Comparison of ENCODE assay signal across 8 mouse cellular contexts in genomic region chr2:136387181-136388131, GRCm38 (mm10). TPM values are rescaled to one million over a fixed set of nuclear protein-coding genes. Genes with fewer than 3 reads are reported as not detected.
DNase-seq lines count a peak whose midpoint lies in the region; ATAC-seq and TF ChIP-seq lines count a peak whose summit lies in the region.

TSS of gene Pak7 (minus strand) at chr2:136387967.

- peak; percentile 98 for ATAC-seq in hindbrain, embryonic 14.5 days (ENCODE audit: low FRiP score)
- ATAC-seq in neural tube, embryonic 13.5 days (ENCODE audit: low read depth), result peak; percentile 98

- H3K4me2 ChIP-seq in hindbrain, embryonic 14.5 days (replicated peaks), result peak within 1 kb of the TSS; percentile 68
- H3K4me2 ChIP-seq in neural tube, embryonic 13.5 days, result peak within 1 kb of the TSS; percentile 61

- H3K4me3 ChIP-seq in ES-E14 (ENCODE audit: insufficient read depth in 1 of 2, low read depth in 1 of 2, low read length in 2 of 2, poor library complexity in 1 of 2, severe bottlenecking in 1 of 2), result peak within 1 kb of the TSS; percentile 65 to 83
- peak within 1 kb of the TSS; percentile 48 for H3K4me3 ChIP-seq in embryonic fibroblast, embryonic 13.5 days (ENCODE audit: insufficient read depth, low read length)
- H3K4me3 ChIP-seq in hindbrain, embryonic 14.5 days (replicated peaks; ENCODE audit: low read length), result peak within 1 kb of the TSS; percentile 73
- peak within 1 kb of the TSS; percentile 75 for H3K4me3 ChIP-seq in neural tube, embryonic 13.5 days

- peak; percentile 40 for DNase-seq in ES-E14 (ENCODE audit: low read depth, low spot score)
- DNase-seq in adrenal gland, postnatal 25 days, result peak; percentile 5
- peak; percentile 82 for DNase-seq in hindbrain, embryonic 14.5 days (ENCODE audit: low spot score)
- peak; percentile 76 to 81 for DNase-seq in left cerebral cortex, postnatal 36 days (ENCODE audit: low spot score in 2 of 2)
- no peak for DNase-seq in c-Kit-positive CD71-positive TER-119-positive erythroid progenitor cells, embryonic 14.5 days (ENCODE audit: low spot score)
- DNase-seq in T-cell, adult 2 months (ENCODE audit: low spot score), result no peak

- TF ChIP-seq POLR2A in embryonic fibroblast, embryonic 13.5 days (IDR thresholded peaks at IDR 0.05; ENCODE audit: low read depth, low read length), result no peak

- H3K4me1 ChIP-seq in ES-E14 (ENCODE audit: control insufficient read depth in 2 of 2, insufficient read depth in 2 of 2, low read length in 2 of 2, poor library complexity in 1 of 2), result no peaks in the 10 kb centered on the region
- no peaks in the 10 kb centered on the region for H3K4me1 ChIP-seq in embryonic fibroblast, embryonic 13.5 days (ENCODE audit: control insufficient read depth, insufficient read depth, low read length)
- H3K4me1 ChIP-seq in hindbrain, embryonic 14.5 days (replicated peaks; ENCODE audit: control insufficient read depth, insufficient read depth, low read length), result peaks cover 24% of the 10 kb centered on the region
- H3K4me1 ChIP-seq in neural tube, embryonic 13.5 days (replicated peaks), result peaks cover 27% of the 10 kb centered on the region

- no peaks in the 10 kb centered on the region for H3K9me3 ChIP-seq in ES-E14 (ENCODE audit: control insufficient read depth, insufficient read depth, low read depth, low read length)
- H3K9me3 ChIP-seq in hindbrain, embryonic 14.5 days (ENCODE audit: control insufficient read depth, low read length), result no peaks in the 10 kb centered on the region
- no peaks in the 10 kb centered on the region for H3K9me3 ChIP-seq in neural tube, embryonic 13.5 days

- no peaks in the 10 kb centered on the region for H3K36me3 ChIP-seq in ES-E14 (ENCODE audit: control insufficient read depth, insufficient read depth, low read length, poor library complexity, severe bottlenecking)
- H3K36me3 ChIP-seq in hindbrain, embryonic 14.5 days (replicated peaks; ENCODE audit: control insufficient read depth, insufficient read depth), result no peaks in the 10 kb centered on the region
- no peaks in the 10 kb centered on the region for H3K36me3 ChIP-seq in neural tube, embryonic 13.5 days

- in situ Hi-C loops in ES-E14 (cut with MboI; ENCODE audit: low sequenced_read_pairs in 2 of 2, unreplicated experiment in 2 of 2), result no loop called here

- H3K9ac ChIP-seq in ES-E14 (ENCODE audit: insufficient read depth, low read depth, low read length, poor library complexity, severe bottlenecking), result peak within 1 kb of the TSS; percentile 12
- H3K9ac ChIP-seq in hindbrain, embryonic 14.5 days, result peak within 1 kb of the TSS; percentile 93
- peak within 1 kb of the TSS; percentile 91 for H3K9ac ChIP-seq in neural tube, embryonic 13.5 days

- TF ChIP-seq CTCF in embryonic fibroblast, embryonic 13.5 days (IDR thresholded peaks at IDR 0.05; ENCODE audit: borderline replicate concordance, insufficient read depth, low read length), result no peak; the same call in 1 of the 2 replicates

- H3K27me3 ChIP-seq in hindbrain, embryonic 14.5 days (ENCODE audit: control insufficient read depth, insufficient read depth, low read length), result no peaks in the 10 kb centered on the region
- no peaks in the 10 kb centered on the region for H3K27me3 ChIP-seq in neural tube, embryonic 13.5 days

- intact Hi-C loops in left cerebral cortex, postnatal 36 days (cut with DNase I), result loop anchor here (5.0 kb wide), 2 partner anchors 60 to 235 kb away; no protein-coding TSS in a partner anchor

- under 1% methylated on average over 39 of the region's 39 CpGs for WGBS in hindbrain, embryonic 14.5 days
- WGBS in neural tube, embryonic 13.5 days, result 0% methylated on average over 39 of the region's 39 CpGs

- no peak within 1 kb of the TSS for H3K27ac ChIP-seq in ES-E14 (ENCODE audit: insufficient read depth, low read depth, low read length, poor library complexity, severe bottlenecking)
- H3K27ac ChIP-seq in embryonic fibroblast, embryonic 13.5 days (ENCODE audit: insufficient read depth, low read length), result no peak within 1 kb of the TSS
- peak within 1 kb of the TSS; percentile 98 for H3K27ac ChIP-seq in hindbrain, embryonic 14.5 days
- peak within 1 kb of the TSS; percentile 97 for H3K27ac ChIP-seq in neural tube, embryonic 13.5 days (replicated peaks)

TF ChIP-seq in ES-E14, 5 proteins besides CTCF, POLR2A, EP300 and RAD21:
- no peak for TF ChIP-seq HCFC1 (IDR thresholded peaks at IDR 0.05; ENCODE audit: borderline replicate concordance, insufficient read depth, low read length)
- no peak for TF ChIP-seq MAFK (IDR thresholded peaks at IDR 0.05; ENCODE audit: insufficient read depth, low read depth, low read length)

RNA-seq across cellular contexts. Expression of gene Pak7, which starts in this region (rescaled TPM):
- total RNA-seq in ES-E14 (2012; rRNA removed), result 0.16 and 0.22 TPM in 2 replicates
- 0.12 TPM in 1 of 2 replicates, not detected in the other for total RNA-seq in adrenal gland, postnatal 25 days (2021)
- polyA plus RNA-seq in embryonic fibroblast, embryonic 13.5 days (2011; ENCODE audit: insufficient read length, low read depth, missing spikeins), result 0.37 and 0.53 TPM in 2 replicates
- polyA plus RNA-seq in hindbrain, embryonic 14.5 days (2014; fragmentation: Nextera tagmentation; extraction: Ambion mirVana), result 34.6 and 36.0 TPM in 2 replicates
- total RNA-seq in left cerebral cortex, postnatal 36 days (2021), result 10 to 100 TPM; 44.1 to 61.4 TPM
- polyA plus RNA-seq in neural tube, embryonic 13.5 days (2015; fragmentation: Nextera tagmentation; extraction: Ambion mirVana), result 29.8 and 30.9 TPM in 2 replicates

Comparison
In these comparisons a context has a peak if more than half of its experiments do, and no peak if none do; other contexts are left out.
1. RNA of gene Pak7 (total RNA-seq): 44.1 to 61.4 TPM in left cerebral cortex, postnatal 36 days; 0.16 to 0.22 TPM in ES-E14 and 0.12 TPM in adrenal gland, postnatal 25 days; every median in the first group is over 10 times any median in the second.
2. RNA of gene Pak7 (polyA plus RNA-seq): 34.6 to 36.0 TPM in hindbrain, embryonic 14.5 days and 29.8 to 30.9 TPM in neural tube, embryonic 13.5 days; 0.37 to 0.53 TPM in embryonic fibroblast, embryonic 13.5 days; every median in the first group is over 10 times any median in the second.
3. Peak in DNase-seq, H3K4me3 ChIP-seq and H3K9ac ChIP-seq in ES-E14; RNA of the gene not detected or under 1 TPM.
4. Peak in DNase-seq in adrenal gland, postnatal 25 days; RNA of the gene not detected or under 1 TPM.
5. DNase-seq: peak in hindbrain, embryonic 14.5 days (single experiment) and left cerebral cortex, postnatal 36 days (2 of 2); none in c-Kit-positive CD71-positive TER-119-positive erythroid progenitor cells, embryonic 14.5 days (single experiment) and T-cell, adult 2 months (single experiment).
6. H3K27ac ChIP-seq: peak in hindbrain, embryonic 14.5 days (single experiment) and neural tube, embryonic 13.5 days (single experiment); none in ES-E14 (single experiment) and embryonic fibroblast, embryonic 13.5 days (single experiment).
7. H3K9ac ChIP-seq: peak in every context shown above with its lines; median percentile 93 in hindbrain, embryonic 14.5 days; 91 in neural tube, embryonic 13.5 days; 12 in ES-E14.
8. Peak in every context shown above with its lines, with median percentiles within 50 percentile points of each other: H3K4me3 ChIP-seq.